Mouse (Mus musculus) cerebellum, adult 2 months (tissue): ENCODE results near the gene Rasa3. TPM values are rescaled to one million over a fixed set of nuclear protein-coding genes. Genes with fewer than 3 reads are reported as not detected.

ENCODE experiments used
- DNase-seq, 2 experiments: peaks; one replicate each; pipeline ENCODE4 v3.0.0; 2021
- H3K27ac ChIP-seq: fragments of 200-500 bp; 2 replicates; pipeline ENCODE4 v1.5.1; 2012; ENCODE audit warnings: low read length, control low read depth, inconsistent platforms; ENCODE audit not compliant: insufficient read depth
- H3K27me3 ChIP-seq: fragments of 200-500 bp; 2 replicates; pipeline ENCODE4 v1.6.1; 2012; ENCODE audit warnings: inconsistent platforms, mild to moderate bottlenecking, low read length, moderate library complexity; ENCODE audit not compliant: control insufficient read depth, insufficient read depth
- H3K4me1 ChIP-seq: fragments of 200-500 bp; 2 replicates; pipeline ENCODE4 v1.6.1; 2011; ENCODE audit warnings: low read length; ENCODE audit not compliant: control insufficient read depth, insufficient read depth
- H3K4me3 ChIP-seq: fragments of 200-500 bp; replicated peaks from 2 replicates; pipeline ENCODE3; 2011; ENCODE audit warnings: mild to moderate bottlenecking, low read depth, low read length, control low read depth; ENCODE audit not compliant: insufficient read depth
- CTCF ChIP-seq: fragments of 200-500 bp; IDR thresholded peaks from 2 replicates; pipeline ENCODE4 v1.5.1; 2011; ENCODE audit warnings: low read depth, mild to moderate bottlenecking, control low read depth, low read length, moderate library complexity, borderline replicate concordance; ENCODE audit not compliant: insufficient read depth
- POLR2A ChIP-seq: fragments of 200-500 bp; IDR thresholded peaks from 2 replicates; pipeline ENCODE4 v1.6.1; 2011; ENCODE audit warnings: low read length, control low read depth, borderline replicate concordance; ENCODE audit not compliant: insufficient read depth
- WGBS: fragments of 180-500 bp; shearing (Covaris S2); methylation state at CpG from one replicate; pipeline ENCODE4 v1.1.7; 2018; 5-methylcytosine and 5-hydroxymethylcytosine counted together
- polyA plus RNA-seq: library from polyadenylated mRNA; depleted of rRNA; stranded (reverse); fragments of >200 nt; gene quantifications from 2 replicates; pipeline ENCODE4 v1.2.3, GENCODE M21; 2012

Gene Rasa3
- polyA plus RNA-seq, 1 experiment, result 94.9 TPM

GRCm38 (mm10) chr8:13620226-13620920, 57.0 kb downstream of the Rasa3 start:
- WGBS, result 91% methylated on average over 9 of the region's 9 CpGs
- no peak overlapping the region for H3K4me3 ChIP-seq
- H3K27me3 ChIP-seq, result no peaks in the 10 kb centered on the region

GRCm38 (mm10) chr8:13616831-13617505, 60.4 kb downstream of the Rasa3 start:
- Histone ChIP-seq H3K27me3 (no peaks in the 10 kb centered on the region), H3K4me3 (no peak overlapping the region), H3K4me1 (peaks cover 44% of the 10 kb centered on the region), H3K27ac (peak overlapping the region; percentile 6; the same call in 1 of the 2 replicates)
- no peak for TF ChIP-seq CTCF
- TF ChIP-seq POLR2A, result no peak
- WGBS, result 78% methylated on average over 17 of the region's 17 CpGs
- DNase-seq, result no peak

More at GRCm38 (mm10) chr8:13620226-13620920, 57.0 kb downstream of the Rasa3 start:
- peaks cover 56% of the 10 kb centered on the region for H3K4me1 ChIP-seq
- TF ChIP-seq POLR2A, result no peak
- TF ChIP-seq CTCF, result no peak
- DNase-seq, result no peak
- no peak overlapping the region for H3K27ac ChIP-seq

DNA sequence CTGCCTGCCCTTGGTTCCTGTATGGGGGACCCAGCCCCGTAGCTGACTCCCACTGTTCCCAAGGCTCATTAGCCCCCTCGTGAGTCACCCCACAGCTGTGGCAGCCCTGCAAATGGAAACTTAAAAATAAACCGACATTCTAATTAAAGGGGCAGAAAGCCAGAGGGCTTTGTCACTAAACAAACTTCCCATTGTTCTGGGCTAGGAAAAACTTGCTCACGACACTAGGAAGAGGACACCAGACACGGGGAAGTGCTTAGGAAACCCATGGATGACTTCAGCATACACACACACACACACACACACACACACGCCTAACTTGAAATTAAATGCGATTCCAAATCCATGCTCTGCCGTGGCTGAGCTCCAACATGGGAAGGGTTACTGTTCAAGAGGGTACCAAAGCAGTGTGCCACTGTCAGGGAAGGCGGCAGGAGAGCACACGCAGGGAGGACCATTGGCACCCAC, 62.4 kb downstream of the Rasa3 start:
- 25% methylated on average over 10 of the region's 10 CpGs for WGBS
- DNase-seq, result no peak
- Histone ChIP-seq H3K27me3 (no peaks in the 10 kb centered on the region), H3K4me1 (peaks cover 29% of the 10 kb centered on the region), H3K27ac (no peak overlapping the region), H3K4me3 (no peak overlapping the region)
- TF ChIP-seq POLR2A (no peak), CTCF (no peak)

DNA sequence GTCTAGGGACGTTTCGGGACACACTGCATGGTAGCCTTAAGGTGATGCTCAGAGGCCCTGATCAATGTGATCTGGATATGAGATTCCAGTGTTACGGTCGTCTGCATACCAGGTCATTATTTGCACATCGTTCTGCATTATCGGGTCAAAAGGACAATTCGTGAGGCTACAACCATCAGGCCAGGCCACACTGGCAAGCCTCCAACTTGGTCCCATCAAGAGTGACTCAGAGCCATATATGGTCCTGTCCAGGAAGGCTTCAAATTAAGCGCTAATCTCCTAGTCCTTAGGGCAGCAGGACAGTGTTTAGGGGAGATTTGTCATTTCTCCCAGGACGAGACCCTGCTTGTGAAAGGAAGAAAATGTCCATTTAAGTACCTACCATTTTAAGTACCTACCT, 63.3 kb downstream of the Rasa3 start:
- TF ChIP-seq POLR2A (no peak), CTCF (no peak)
- WGBS, result 58% methylated on average over 9 of the region's 9 CpGs
- no peak overlapping the region for H3K4me3 ChIP-seq
- peak; percentile 49 to 57 for DNase-seq
- H3K4me1 ChIP-seq, result peaks cover 36% of the 10 kb centered on the region
- H3K27me3 ChIP-seq, result no peaks in the 10 kb centered on the region
- no peak overlapping the region for H3K27ac ChIP-seq

DNA sequence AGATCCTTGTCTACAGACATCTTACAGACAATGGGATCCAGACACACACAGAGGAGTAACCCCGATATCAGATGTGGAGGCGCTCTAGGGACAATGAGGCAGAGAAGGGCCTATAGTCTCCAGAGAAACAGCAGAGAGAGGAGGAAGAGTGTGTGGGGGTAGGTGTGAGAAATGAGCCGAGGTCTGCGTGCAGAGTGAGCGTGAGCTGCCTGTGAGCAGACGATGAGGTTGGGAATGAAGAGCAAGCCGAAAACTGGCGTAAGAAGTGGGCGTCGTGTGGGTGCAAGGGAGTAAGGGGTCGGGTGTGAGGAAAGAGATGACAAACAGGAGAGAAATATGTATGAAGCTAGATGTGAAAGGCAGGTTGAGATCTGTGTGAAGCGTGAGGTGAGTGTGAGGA, 65.7 kb downstream of the Rasa3 start:
- Histone ChIP-seq H3K27ac (no peak overlapping the region), H3K4me1 (peaks cover 27% of the 10 kb centered on the region), H3K27me3 (no peaks in the 10 kb centered on the region), H3K4me3 (no peak overlapping the region)
- DNase-seq, result no peak
- TF ChIP-seq CTCF (no peak), POLR2A (no peak)
- 95% methylated on average over 12 of the region's 12 CpGs for WGBS

DNA sequence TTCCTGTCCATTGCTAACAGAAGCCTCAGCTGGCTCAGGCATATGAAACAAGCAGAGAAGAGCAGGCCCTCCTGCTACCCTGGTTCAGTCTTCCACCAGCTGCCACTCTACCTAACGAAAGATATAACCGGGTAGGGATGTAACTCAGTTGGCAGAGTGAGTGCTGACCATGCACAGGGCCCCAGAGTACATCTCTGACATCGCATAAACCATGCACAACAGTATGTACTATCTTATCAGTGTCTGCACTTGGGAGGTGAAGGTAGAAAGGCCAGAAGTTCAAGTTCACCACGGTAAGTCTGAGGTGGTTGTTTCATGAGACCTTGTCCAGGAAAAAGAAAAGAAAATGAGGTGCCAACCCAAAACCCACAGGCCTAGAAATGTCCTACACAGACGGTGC, 67.4 kb downstream of the Rasa3 start:
- 50% methylated on average over 5 of the region's 5 CpGs for WGBS
- TF ChIP-seq POLR2A (no peak), CTCF (no peak)
- DNase-seq, result no peak
- Histone ChIP-seq H3K4me1 (peaks cover 24% of the 10 kb centered on the region), H3K27me3 (no peaks in the 10 kb centered on the region), H3K27ac (peak overlapping the region; percentile 17; the same call in 1 of the 2 replicates), H3K4me3 (no peak overlapping the region)

GRCm38 (mm10) chr8:13608946-13609345, 68.5 kb downstream of the Rasa3 start:
- Histone ChIP-seq H3K27me3 (no peaks in the 10 kb centered on the region), H3K4me1 (peaks cover 15% of the 10 kb centered on the region), H3K27ac (no peak overlapping the region), H3K4me3 (no peak overlapping the region)
- TF ChIP-seq POLR2A (no peak), CTCF (no peak)
- 84% methylated on average over 6 of the region's 6 CpGs for WGBS
- no peak for DNase-seq
